Mouse (Mus musculus): ENCODE results near the gene Ankub1. TPM values are rescaled to one million over a fixed set of nuclear protein-coding genes. Genes with fewer than 3 reads are reported as not detected.

Ankub1 gene
- 0.36 and 0.55 TPM in 2 replicates for polyA plus RNA-seq (2012; rRNA removed)

DNA sequence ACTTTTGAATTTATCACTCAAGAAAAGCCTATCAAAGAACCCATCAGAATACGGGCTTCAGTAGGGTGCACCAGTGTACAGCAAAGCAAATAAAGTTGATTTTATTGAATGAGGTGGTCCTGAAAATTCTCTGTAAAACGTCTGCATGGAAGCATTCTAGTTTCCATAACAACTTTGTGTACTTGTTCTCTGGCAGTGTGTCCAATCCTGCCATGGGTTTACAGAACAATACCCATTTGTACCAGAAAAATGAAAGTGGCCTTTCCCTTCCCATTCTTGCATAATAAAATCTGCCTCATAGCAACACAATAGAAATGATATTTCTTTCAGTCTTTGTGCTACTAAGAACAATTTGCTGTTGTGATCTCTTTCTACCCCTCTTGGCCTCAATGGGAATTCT lies at the start of gene Ankub1:
Gene Ankub1, minus strand, starts transcription at position 81 of the 400 bp plus-strand sequence.
- no peaks in the 10 kb centered on the region for H3K27me3 ChIP-seq (ENCODE audit: control insufficient read depth, insufficient read depth, low read length)
- H3K4me3 ChIP-seq (ENCODE audit: control insufficient read depth, low read depth, low read length) = no peak within 1 kb of the TSS
- H3K27ac ChIP-seq (ENCODE audit: control insufficient read depth, insufficient read depth, low read depth, low read length) = no peak within 1 kb of the TSS
- H3K4me1 ChIP-seq (ENCODE audit: control insufficient read depth, insufficient read depth, low read length) = no peaks in the 10 kb centered on the region
- H3K36me3 ChIP-seq (ENCODE audit: control insufficient read depth, insufficient read depth, low read length) = no peaks in the 10 kb centered on the region
- TF ChIP-seq CTCF (IDR thresholded peaks at IDR 0.05; ENCODE audit: control insufficient read depth, insufficient read depth, insufficient replicate concordance, low read depth, low read length) = no peak
- no peak for TF ChIP-seq POLR2A (IDR thresholded peaks at IDR 0.05; ENCODE audit: control insufficient read depth, low read depth, low read length)

DNA sequence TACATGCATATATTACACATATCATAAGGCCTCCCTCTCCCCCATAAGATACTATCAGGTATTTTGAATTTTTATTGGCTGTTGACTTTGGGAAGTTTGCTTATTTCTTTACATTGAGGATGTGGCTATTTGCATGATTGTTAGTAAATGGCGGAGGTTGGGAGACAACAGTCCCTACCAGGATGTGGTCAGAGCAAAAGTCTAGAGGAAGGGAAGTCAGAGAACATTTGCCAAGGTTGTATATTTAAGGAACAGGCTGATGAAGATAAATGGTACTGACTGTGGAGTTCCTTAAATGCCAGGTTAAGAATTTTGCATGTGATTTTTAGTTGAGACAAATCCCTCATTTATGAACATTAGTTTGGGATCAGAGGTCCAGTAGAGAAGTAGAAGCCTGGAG lies 47.2 kb upstream of the Ankub1 start:
- Histone ChIP-seq H3K4me1 (ENCODE audit: control insufficient read depth, insufficient read depth, low read length) (peaks cover 3% of the 10 kb centered on the region; the same call in 1 of the 2 replicates), H3K27me3 (ENCODE audit: control insufficient read depth, insufficient read depth, low read length) (no peaks in the 10 kb centered on the region), H3K4me3 (ENCODE audit: control insufficient read depth, low read depth, low read length) (no peak overlapping the region), H3K27ac (ENCODE audit: control insufficient read depth, insufficient read depth, low read depth, low read length) (no peak overlapping the region), H3K36me3 (ENCODE audit: control insufficient read depth, insufficient read depth, low read length) (no peaks in the 10 kb centered on the region)
- TF ChIP-seq CTCF (IDR thresholded peaks at IDR 0.05; ENCODE audit: control insufficient read depth, insufficient read depth, insufficient replicate concordance, low read depth, low read length) = no peak
- no peak for TF ChIP-seq POLR2A (IDR thresholded peaks at IDR 0.05; ENCODE audit: control insufficient read depth, low read depth, low read length)

GRCm38 (mm10) chr3:57736419-57737095 lies 44.0 kb upstream of the Ankub1 start:
- no peak for TF ChIP-seq POLR2A (IDR thresholded peaks at IDR 0.05; ENCODE audit: control insufficient read depth, low read depth, low read length)
- Histone ChIP-seq H3K27ac (ENCODE audit: control insufficient read depth, insufficient read depth, low read depth, low read length) (peak overlapping the region; percentile 83), H3K36me3 (ENCODE audit: control insufficient read depth, insufficient read depth, low read length) (no peaks in the 10 kb centered on the region), H3K4me3 (ENCODE audit: control insufficient read depth, low read depth, low read length) (peak overlapping the region; percentile 92), H3K27me3 (ENCODE audit: control insufficient read depth, insufficient read depth, low read length) (no peaks in the 10 kb centered on the region), H3K4me1 (ENCODE audit: control insufficient read depth, insufficient read depth, low read length) (peaks cover 3% of the 10 kb centered on the region; the same call in 1 of the 2 replicates)

GRCm38 (mm10) chr3:57735511-57736370 lies 43.1 kb upstream of the Ankub1 start, which contains the start of gene Rnf13:
TSS of gene Rnf13 (plus strand) at chr3:57736062.
- Histone ChIP-seq H3K27ac (ENCODE audit: control insufficient read depth, insufficient read depth, low read depth, low read length) (peak within 1 kb of the TSS; percentile 94), H3K36me3 (ENCODE audit: control insufficient read depth, insufficient read depth, low read length) (no peaks in the 10 kb centered on the region), H3K27me3 (ENCODE audit: control insufficient read depth, insufficient read depth, low read length) (no peaks in the 10 kb centered on the region), H3K4me1 (ENCODE audit: control insufficient read depth, insufficient read depth, low read length) (peaks cover 3% of the 10 kb centered on the region; the same call in 1 of the 2 replicates), H3K4me3 (ENCODE audit: control insufficient read depth, low read depth, low read length) (peak within 1 kb of the TSS; percentile 92)
- no peak for TF ChIP-seq CTCF (IDR thresholded peaks at IDR 0.05; ENCODE audit: control insufficient read depth, insufficient read depth, insufficient replicate concordance, low read depth, low read length)
- TF ChIP-seq POLR2A (IDR thresholded peaks at IDR 0.05; ENCODE audit: control insufficient read depth, low read depth, low read length) = peak; percentile 80

DNA sequence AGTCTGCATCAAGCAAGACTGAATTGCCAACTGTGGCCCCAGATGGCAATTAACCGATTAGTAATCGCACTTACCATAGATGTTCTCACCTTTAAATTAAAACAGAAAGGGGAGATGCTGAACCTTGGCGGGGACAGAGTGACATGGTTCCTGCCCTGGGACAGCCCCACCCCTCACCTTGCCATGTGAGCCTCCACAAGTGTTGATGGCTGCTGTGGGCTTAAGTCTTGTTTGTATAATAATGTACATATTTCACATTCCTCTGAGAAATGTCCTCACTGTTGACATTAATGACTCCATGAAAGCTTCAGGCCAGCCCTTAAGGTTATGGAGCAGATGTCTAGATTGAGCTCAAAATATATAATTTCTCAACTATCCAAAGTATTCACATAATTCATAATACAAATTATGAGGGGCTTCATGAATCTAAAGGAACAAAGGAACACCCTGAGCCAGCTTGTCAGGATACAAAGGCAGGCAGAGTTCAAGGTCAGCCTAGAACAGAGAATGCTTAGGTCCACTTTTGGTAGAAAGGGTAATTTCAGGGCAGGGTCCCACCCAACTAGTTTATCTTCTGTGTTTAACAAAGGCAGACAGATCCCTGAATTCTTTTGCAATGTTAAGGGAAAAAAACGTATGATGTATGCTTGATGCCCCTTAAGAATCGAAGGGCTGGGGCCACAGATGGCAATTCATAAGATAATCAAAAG lies 39.8 kb upstream of the Ankub1 start:
- Histone ChIP-seq H3K27me3 (ENCODE audit: control insufficient read depth, insufficient read depth, low read length) (no peaks in the 10 kb centered on the region), H3K36me3 (ENCODE audit: control insufficient read depth, insufficient read depth, low read length) (no peaks in the 10 kb centered on the region), H3K4me1 (ENCODE audit: control insufficient read depth, insufficient read depth, low read length) (peaks cover 3% of the 10 kb centered on the region; the same call in 1 of the 2 replicates), H3K4me3 (ENCODE audit: control insufficient read depth, low read depth, low read length) (no peak overlapping the region), H3K27ac (ENCODE audit: control insufficient read depth, insufficient read depth, low read depth, low read length) (no peak overlapping the region)
- no peak for TF ChIP-seq CTCF (IDR thresholded peaks at IDR 0.05; ENCODE audit: control insufficient read depth, insufficient read depth, insufficient replicate concordance, low read depth, low read length)

DNA sequence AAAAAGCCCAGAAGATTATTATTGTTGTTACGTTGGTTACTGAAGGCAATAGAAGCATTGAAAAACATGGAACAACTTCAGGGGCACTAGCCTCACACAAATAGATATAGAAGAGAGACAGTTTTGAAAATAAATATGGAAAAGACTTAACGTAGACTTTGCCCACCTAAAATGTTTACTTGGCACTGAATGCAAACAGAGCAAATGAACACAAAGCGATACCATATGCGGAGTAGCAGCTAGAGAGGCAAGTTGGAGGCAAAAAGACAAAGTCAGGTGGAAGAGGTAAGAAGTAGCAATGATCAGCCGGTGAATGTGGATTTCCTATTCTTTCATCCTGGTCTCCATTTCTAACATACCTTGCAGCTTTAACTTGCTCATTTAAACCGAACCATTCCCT lies 21.6 kb upstream of the Ankub1 start:
- TF ChIP-seq POLR2A (IDR thresholded peaks at IDR 0.05; ENCODE audit: control insufficient read depth, low read depth, low read length) (no peak), CTCF (IDR thresholded peaks at IDR 0.05; ENCODE audit: control insufficient read depth, insufficient read depth, insufficient replicate concordance, low read depth, low read length) (no peak)
- H3K27me3 ChIP-seq (ENCODE audit: control insufficient read depth, insufficient read depth, low read length) = no peaks in the 10 kb centered on the region

DNA sequence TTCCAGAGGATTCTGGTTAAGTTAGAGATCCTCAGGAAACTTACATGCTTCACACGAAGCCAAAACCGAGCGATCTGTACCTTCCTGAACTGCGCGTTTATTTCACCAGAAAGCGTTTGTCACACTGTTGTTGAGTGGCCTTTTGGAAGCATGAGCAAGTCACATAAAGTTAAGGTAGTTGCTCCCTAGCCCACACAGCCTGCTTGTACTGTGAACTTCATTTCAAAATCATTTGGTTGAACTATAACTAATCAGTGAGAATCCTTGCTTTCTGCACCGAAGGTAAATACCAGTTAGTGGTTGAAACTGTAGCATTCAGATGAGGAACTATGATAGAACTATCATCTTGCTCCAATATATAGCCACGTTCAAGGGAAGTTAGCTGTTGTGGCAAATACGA lies 4.2 kb upstream of the Ankub1 start:
- no peaks in the 10 kb centered on the region for H3K36me3 ChIP-seq (ENCODE audit: control insufficient read depth, insufficient read depth, low read length)
- no peak for TF ChIP-seq POLR2A (IDR thresholded peaks at IDR 0.05; ENCODE audit: control insufficient read depth, low read depth, low read length)
- no peak for TF ChIP-seq CTCF (IDR thresholded peaks at IDR 0.05; ENCODE audit: control insufficient read depth, insufficient read depth, insufficient replicate concordance, low read depth, low read length)
- H3K27me3 ChIP-seq (ENCODE audit: control insufficient read depth, insufficient read depth, low read length) = no peaks in the 10 kb centered on the region
- H3K4me1 ChIP-seq (ENCODE audit: control insufficient read depth, insufficient read depth, low read length) = no peaks in the 10 kb centered on the region
- no peak overlapping the region for H3K27ac ChIP-seq (ENCODE audit: control insufficient read depth, insufficient read depth, low read depth, low read length)
- H3K4me3 ChIP-seq (ENCODE audit: control insufficient read depth, low read depth, low read length) = no peak overlapping the region

More for the DNA sequence above, 21.6 kb upstream of the Ankub1 start:
- H3K4me1 ChIP-seq (ENCODE audit: control insufficient read depth, insufficient read depth, low read length) = no peaks in the 10 kb centered on the region
- H3K36me3 ChIP-seq (ENCODE audit: control insufficient read depth, insufficient read depth, low read length) = no peaks in the 10 kb centered on the region
- no peak overlapping the region for H3K27ac ChIP-seq (ENCODE audit: control insufficient read depth, insufficient read depth, low read depth, low read length)
- H3K4me3 ChIP-seq (ENCODE audit: control insufficient read depth, low read depth, low read length) = no peak overlapping the region

All from testis, adult 2 months (tissue).